Comparison of ENCODE assay signal across 8 mouse cellular contexts in genomic region chrX:101273875-101274738, GRCm38 (mm10). TPM values are rescaled to one million over a fixed set of nuclear protein-coding genes. Genes with fewer than 3 reads are reported as not detected.
A peak's percentile ranks its signal among the peaks of the same experiment; 100 is the strongest.
DNase-seq lines count a peak whose midpoint lies in the region; ATAC-seq and TF ChIP-seq lines count a peak whose summit lies in the region.

Gene Med12 (plus strand): TSS chrX:101274030.

- peak; percentile 67; the same call in 1 of the 2 replicates for TF ChIP-seq POLR2A in limb, embryonic 14.5 days (IDR thresholded peaks at IDR 0.05; ENCODE audit: borderline replicate concordance, extremely low read depth, insufficient read depth, insufficient read length)

- peak; percentile 89 for DNase-seq in 3T3-L1 (ENCODE audit: low read depth, low spot score)
- DNase-seq in adrenal gland, postnatal 4 days (ENCODE audit: low spot score in 2 of 2), result peak; percentile 57 to 70
- DNase-seq in embryonic facial prominence, embryonic 14.5 days (ENCODE audit: low spot score), result peak; percentile 95
- peak; percentile 88 for DNase-seq in heart, adult 8-10 months (ENCODE audit: low spot score)
- DNase-seq in kidney, adult 9 months, result peak; percentile 93
- DNase-seq in limb, embryonic 14.5 days (ENCODE audit: low spot score), result peak; percentile 90
- peak; percentile 91 for DNase-seq in midbrain, postnatal 0 days (ENCODE audit: low spot score)
- peak; percentile 81 to 83 for DNase-seq in spleen, postnatal 14 days (ENCODE audit: low spot score in 2 of 2)

- no peaks in the 10 kb centered on the region for H3K4me1 ChIP-seq in embryonic facial prominence, embryonic 14.5 days (ENCODE audit: control insufficient read depth, insufficient read depth, low read length)
- no peaks in the 10 kb centered on the region for H3K4me1 ChIP-seq in limb, embryonic 14.5 days (ENCODE audit: control insufficient read depth, insufficient read depth, low read length)
- H3K4me1 ChIP-seq in midbrain, postnatal 0 days (ENCODE audit: insufficient read depth, low read length), result no peaks in the 10 kb centered on the region

- peak within 1 kb of the TSS; percentile 57 for H3K4me2 ChIP-seq in embryonic facial prominence, embryonic 14.5 days (ENCODE audit: low read depth, low read length)
- peak within 1 kb of the TSS; percentile 51 for H3K4me2 ChIP-seq in limb, embryonic 14.5 days (replicated peaks; ENCODE audit: low read depth, low read length, severe bottlenecking)
- H3K4me2 ChIP-seq in midbrain, postnatal 0 days (ENCODE audit: low read depth, low read length, poor library complexity, severe bottlenecking), result peak within 1 kb of the TSS; percentile 50

- H3K36me3 ChIP-seq in embryonic facial prominence, embryonic 14.5 days (ENCODE audit: control insufficient read depth, insufficient read depth, low read length), result peaks cover 24% of the 10 kb centered on the region
- H3K36me3 ChIP-seq in limb, embryonic 14.5 days (ENCODE audit: control insufficient read depth, insufficient read depth, low read length), result peaks cover 25% of the 10 kb centered on the region
- no peaks in the 10 kb centered on the region; the same call in 1 of the 2 replicates for H3K36me3 ChIP-seq in midbrain, postnatal 0 days (ENCODE audit: insufficient read depth, low read length)

- no peak for TF ChIP-seq CTCF in midbrain, postnatal 0 days (IDR thresholded peaks at IDR 0.05)

- H3K4me3 ChIP-seq in embryonic facial prominence, embryonic 14.5 days (ENCODE audit: low read depth, low read length), result peak within 1 kb of the TSS; percentile 58
- H3K4me3 ChIP-seq in limb, embryonic 14.5 days (replicated peaks; ENCODE audit: low read length), result peak within 1 kb of the TSS; percentile 50
- peak within 1 kb of the TSS; percentile 46 for H3K4me3 ChIP-seq in midbrain, postnatal 0 days (ENCODE audit: low read depth, low read length)

- 16% methylated on average over 40 of the region's 54 CpGs for WGBS in embryonic facial prominence, embryonic 14.5 days
- WGBS in limb, embryonic 14.5 days, result 19% methylated on average over 38 of the region's 54 CpGs
- whole genome bisulfite sequencing in midbrain, postnatal 0 days, result 27% methylated on average over 52 of the region's 54 CpGs

- peak within 1 kb of the TSS; percentile 76 for H3K9ac ChIP-seq in embryonic facial prominence, embryonic 14.5 days (ENCODE audit: low read depth, low read length)
- H3K9ac ChIP-seq in limb, embryonic 14.5 days (ENCODE audit: low read depth, low read length, severe bottlenecking), result peak within 1 kb of the TSS; percentile 49
- H3K9ac ChIP-seq in midbrain, postnatal 0 days (replicated peaks; ENCODE audit: low read length, poor library complexity, severe bottlenecking), result peak within 1 kb of the TSS; percentile 54

- ATAC-seq in embryonic facial prominence, embryonic 14.5 days (ENCODE audit: low read depth), result peak; percentile 98
- ATAC-seq in limb, embryonic 14.5 days (ENCODE audit: low FRiP score, low read depth), result peak; percentile 99
- peak; percentile 96 for ATAC-seq in midbrain, postnatal 0 days (ENCODE audit: low FRiP score)

- H3K27me3 ChIP-seq in embryonic facial prominence, embryonic 14.5 days (replicated peaks; ENCODE audit: control insufficient read depth, insufficient read depth, low read length), result peaks cover 6% of the 10 kb centered on the region; the same call in 1 of the 2 replicates
- no peaks in the 10 kb centered on the region for H3K27me3 ChIP-seq in limb, embryonic 14.5 days (ENCODE audit: control insufficient read depth, insufficient read depth, low read length)
- no peaks in the 10 kb centered on the region for H3K27me3 ChIP-seq in midbrain, postnatal 0 days (ENCODE audit: insufficient read depth, low read length)

- no peaks in the 10 kb centered on the region for H3K9me3 ChIP-seq in embryonic facial prominence, embryonic 14.5 days (ENCODE audit: control insufficient read depth, low read length)
- H3K9me3 ChIP-seq in limb, embryonic 14.5 days (ENCODE audit: control insufficient read depth, low read length), result no peaks in the 10 kb centered on the region
- H3K9me3 ChIP-seq in midbrain, postnatal 0 days (ENCODE audit: low read length), result no peaks in the 10 kb centered on the region

- H3K27ac ChIP-seq in embryonic facial prominence, embryonic 14.5 days (replicated peaks; ENCODE audit: low read depth, low read length), result peak within 1 kb of the TSS; percentile 61
- peak within 1 kb of the TSS; percentile 72 for H3K27ac ChIP-seq in limb, embryonic 14.5 days (replicated peaks; ENCODE audit: low read depth, low read length)
- H3K27ac ChIP-seq in midbrain, postnatal 0 days (ENCODE audit: low read depth, low read length), result peak within 1 kb of the TSS; percentile 68

RNA-seq across cellular contexts. Expression of gene Med12, which starts in this region (rescaled TPM):
- total RNA-seq in adrenal gland, postnatal 4 days (2021), result 10 to 100 TPM; 43.6 to 48.7 TPM
- 38.0 and 42.5 TPM in 2 replicates for polyA plus RNA-seq in embryonic facial prominence, embryonic 14.5 days (2014; fragmentation: Nextera tagmentation; extraction: Ambion mirVana)
- total RNA-seq in heart, adult 8-10 months (2022), result 10 to 100 TPM; 15.7 to 20.3 (median 19.5) TPM
- polyA plus RNA-seq in limb, embryonic 14.5 days (2012; rRNA removed), result 122 and 193 TPM in 2 replicates
- polyA plus RNA-seq in limb, embryonic 14.5 days (2014; fragmentation: Nextera tagmentation; extraction: Ambion mirVana), result 41.7 and 55.7 TPM in 2 replicates
- total RNA-seq in midbrain, postnatal 0 days (2014; rRNA removed), result 37.2 and 39.5 TPM in 2 replicates
- polyA plus RNA-seq in midbrain, postnatal 0 days (2015; fragmentation: Nextera tagmentation; extraction: Ambion mirVana), result 16.1 and 18.2 TPM in 2 replicates

Comparison
In these comparisons a context has a peak if more than half of its experiments do, and no peak if none do; other contexts are left out.
1. Peak in every context shown above with its lines: DNase-seq, ATAC-seq, H3K4me3 ChIP-seq and H3K27ac ChIP-seq.